Mouse (Mus musculus) frontal cortex, postnatal 10 days (tissue): ENCODE results near the gene Gm10037.
"Not testable (repeated sequence)": the region's sequence is repeated elsewhere in the genome, so short reads cannot be mapped to it uniquely, and the experiment has no call there.

Experiments used
- DNase-seq, 2 experiments: peaks; one replicate each; pipeline ENCODE4 v3.0.0; 2022; ENCODE audit warnings: low spot score in 2 of 2, mixed read lengths in 1 of 2

Gm10037 gene

GRCm38 (mm10) chr13:67830911-67831336, at the start of gene Gm10037:
TSS of gene Gm10037 (plus strand) at chr13:67831106.
- DNase-seq: peak; percentile 34 to 55

DNA sequence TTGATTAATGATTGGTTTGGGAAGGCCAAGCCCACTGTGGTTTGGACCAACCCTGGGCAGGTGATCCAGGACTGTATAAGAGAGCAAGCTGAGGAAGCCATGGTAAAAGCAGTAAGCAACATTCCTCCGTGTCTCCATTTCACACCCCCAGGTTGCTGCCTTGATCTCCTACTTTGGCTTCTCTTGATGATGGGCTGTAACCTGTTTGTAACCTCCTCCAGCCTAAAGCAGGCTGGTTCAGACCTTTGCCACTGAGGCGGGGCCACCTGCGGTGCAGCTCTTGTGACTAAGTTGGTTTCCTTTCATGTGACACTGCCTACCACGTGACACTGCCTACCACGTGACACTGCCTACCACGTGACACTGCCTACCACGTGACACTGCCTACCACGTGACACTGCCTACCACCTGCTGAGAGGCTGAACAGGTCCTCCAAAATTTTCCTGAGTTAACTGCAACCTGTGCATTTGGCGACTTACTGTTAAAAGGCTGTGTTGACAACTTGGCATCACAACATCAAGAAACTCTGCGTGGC, 38.9 kb upstream of the Gm10037 start:
- no peak for DNase-seq

GRCm38 (mm10) chr13:67798618-67799017, 32.3 kb upstream of the Gm10037 start:
- DNase-seq: no peak

GRCm38 (mm10) chr13:67799151-67799550, 31.8 kb upstream of the Gm10037 start:
- not testable (repeated sequence) for DNase-seq

DNA sequence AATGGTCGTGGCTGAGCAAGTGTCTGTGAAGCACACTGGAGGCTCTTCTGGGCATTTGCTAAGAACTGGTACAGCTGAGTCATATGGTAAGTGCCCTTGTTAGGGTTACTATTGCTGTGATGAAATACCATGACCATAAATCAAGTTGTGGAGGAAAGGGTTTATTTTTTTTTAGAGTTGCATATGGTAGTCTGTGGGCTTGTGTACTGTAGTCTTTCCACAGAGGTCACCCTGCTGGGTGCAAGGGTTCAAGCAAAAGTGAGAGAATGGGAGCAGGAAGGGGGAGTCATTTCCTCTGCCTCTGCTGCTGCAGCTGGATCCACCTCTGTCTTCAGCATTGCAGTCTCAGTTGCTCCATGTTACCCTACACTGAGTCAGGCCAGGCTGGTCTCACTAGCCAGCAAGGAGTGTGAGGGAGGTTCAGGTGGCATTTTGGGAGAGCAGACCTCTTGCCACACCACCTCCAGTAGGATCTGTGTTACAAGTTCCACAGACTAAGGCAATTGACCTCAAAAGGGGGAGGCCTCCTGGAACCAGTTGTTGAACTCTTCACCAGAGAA, 19.2 kb upstream of the Gm10037 start:
- DNase-seq: no peak

DNA sequence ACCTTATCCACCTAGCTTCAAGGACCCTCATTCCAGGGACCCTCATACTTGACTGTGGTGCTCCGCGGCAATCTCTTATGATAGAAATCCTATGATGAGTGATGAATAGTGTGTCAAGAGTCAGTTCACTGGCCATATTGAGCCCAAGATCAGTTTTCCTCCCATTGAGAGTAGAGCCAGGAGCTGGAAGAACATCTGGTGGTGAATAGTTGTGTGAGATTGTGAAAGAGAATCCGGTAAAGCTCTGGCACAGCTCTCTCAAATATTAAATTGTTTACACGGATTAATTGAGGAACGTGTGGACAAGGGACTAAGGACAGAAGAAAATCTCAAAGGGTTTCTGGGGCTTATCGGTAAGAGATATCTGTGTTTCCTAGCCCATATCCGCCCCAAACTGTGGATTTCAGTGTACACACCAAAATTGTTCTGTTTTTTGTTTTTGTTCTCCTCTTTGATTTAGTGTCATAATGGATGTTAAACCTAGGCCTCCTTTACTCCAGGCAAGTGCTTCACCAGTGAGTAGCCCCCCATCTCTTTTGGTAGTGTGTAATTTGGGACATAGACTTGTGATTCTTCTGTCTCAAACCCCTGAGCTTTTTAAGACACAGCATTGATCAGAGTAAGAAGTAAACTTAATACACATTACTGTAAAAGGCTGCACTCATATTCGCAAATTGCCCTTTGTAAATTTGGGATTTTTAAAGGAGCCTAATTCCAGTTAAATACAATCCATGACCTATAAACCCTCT, 17.8 kb upstream of the Gm10037 start:
- no peak for DNase-seq

DNA sequence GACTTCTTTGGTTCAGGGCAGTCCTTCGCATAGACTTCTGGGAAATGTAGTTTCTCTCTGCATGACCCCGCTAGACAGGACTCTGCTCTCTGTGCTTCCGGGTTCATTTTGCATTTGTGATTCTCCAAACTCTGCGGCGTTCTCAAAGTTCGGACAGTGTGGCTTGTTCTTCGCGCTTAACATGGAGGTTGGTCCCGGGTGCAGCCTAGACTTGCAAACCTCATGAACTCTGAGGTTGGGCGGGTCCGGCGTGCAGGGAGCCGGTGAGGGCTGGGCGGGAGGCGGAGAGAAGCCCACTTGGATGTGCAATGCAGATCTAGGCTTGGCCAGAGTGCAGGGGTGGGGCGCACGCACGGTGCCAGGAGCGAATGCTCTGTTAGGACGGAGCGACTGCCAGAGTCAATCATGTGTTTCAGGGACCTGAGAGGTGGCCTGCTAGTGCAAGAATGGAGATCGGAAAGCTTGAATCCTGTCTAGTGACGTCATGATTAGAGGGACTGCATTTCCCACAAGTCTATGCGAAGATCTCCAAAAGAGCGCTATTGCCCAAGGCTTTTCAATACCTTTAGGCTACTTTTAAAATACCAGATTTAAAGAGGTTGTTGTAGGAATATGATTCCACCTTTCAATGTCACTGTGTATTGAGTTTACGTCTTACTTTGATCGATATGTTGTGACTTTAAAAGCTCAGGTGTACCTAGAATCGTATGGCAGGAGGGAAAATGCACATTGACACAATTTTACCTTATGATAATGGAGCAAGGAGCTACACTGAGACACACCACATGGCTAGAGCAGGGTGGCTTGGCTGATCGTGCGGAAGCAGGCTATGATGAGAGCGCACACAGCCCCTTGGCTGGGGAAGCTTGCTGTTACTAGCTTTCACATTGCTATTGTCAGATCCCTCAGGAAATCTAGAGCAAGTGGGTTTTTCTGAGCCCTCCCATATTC, 16.9 kb upstream of the Gm10037 start, which contains the start of gene Zfp273:
TSS of gene Zfp273 (plus strand) at position 31 of the 951 bp plus-strand sequence.
- peak; percentile 54 to 70 for DNase-seq

DNA sequence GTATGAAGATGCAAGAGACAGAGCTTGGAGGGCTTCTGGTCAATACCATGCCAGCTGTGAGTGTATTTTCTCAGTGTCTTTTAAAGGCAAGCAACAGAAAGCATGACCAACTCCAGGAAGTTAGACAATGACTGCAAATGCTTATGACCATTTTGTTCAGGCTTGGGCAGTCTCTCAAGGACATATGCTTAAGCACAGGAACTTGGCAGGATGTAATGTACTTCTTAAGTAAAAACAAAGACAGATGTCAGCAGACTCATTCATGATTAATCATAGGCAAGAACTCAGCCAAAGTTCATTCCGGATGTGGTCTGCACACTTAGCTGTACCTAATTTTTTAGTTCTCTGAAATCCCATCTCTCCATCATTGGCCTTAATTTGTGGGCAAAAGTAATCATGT, 12.3 kb upstream of the Gm10037 start:
- no peak for DNase-seq

GRCm38 (mm10) chr13:67833137-67833536, 2.2 kb downstream of the Gm10037 start:
- not testable (repeated sequence) for DNase-seq

DNA sequence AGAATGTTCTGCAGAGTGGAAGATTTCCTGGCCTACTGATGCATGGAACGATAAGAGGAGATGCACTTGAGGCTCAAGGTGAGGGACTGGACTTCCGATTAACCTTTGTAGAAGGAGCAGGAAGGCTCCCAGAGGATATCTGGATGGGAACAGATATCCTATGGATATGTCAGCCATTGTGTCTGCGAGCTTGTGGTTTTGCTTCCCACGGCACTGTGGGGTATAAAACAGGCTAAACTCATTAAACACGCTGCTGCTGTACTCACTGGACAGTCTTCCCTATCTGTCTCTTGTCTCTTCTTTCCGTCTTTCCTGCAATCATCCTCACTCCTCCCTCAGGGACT, 12.8 kb downstream of the Gm10037 start:
- DNase-seq: no peak

DNA sequence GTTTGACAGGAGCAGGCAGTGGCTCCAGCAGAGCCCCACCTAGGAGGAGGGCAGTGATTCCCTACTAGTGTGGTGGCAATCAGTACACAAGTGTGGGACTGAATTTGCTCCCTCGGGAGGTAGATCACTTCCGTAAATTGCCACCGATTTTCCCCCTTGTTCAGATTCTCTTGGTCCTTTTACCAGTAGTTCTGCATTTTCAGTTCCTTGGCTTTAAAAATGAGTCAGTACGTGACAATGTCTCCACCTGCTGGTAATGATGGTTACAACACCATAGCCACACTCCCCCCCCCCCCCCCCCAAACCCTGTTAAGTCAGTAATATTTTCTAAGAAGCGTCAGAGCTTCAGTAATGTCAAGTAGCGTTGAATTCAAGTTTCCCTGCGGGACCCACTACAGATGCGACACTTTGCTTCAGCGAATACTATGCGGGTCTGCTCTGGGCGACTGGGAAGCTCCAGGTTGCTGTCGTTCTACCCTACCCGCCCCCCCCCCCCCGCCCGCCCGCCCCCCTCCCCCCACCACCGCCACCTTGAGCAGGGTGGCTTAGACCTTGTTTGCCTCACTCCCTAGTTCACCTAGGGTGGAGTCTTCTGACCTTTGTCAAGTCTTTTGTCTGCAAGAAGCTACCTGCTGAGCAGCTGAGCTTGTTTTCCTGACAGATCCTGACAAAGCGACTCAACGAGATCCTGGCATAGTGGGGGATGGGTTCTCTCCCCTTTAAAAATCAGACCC, 13.4 kb downstream of the Gm10037 start:
- DNase-seq: peak in 1 of 2 experiments; percentile 33

DNA sequence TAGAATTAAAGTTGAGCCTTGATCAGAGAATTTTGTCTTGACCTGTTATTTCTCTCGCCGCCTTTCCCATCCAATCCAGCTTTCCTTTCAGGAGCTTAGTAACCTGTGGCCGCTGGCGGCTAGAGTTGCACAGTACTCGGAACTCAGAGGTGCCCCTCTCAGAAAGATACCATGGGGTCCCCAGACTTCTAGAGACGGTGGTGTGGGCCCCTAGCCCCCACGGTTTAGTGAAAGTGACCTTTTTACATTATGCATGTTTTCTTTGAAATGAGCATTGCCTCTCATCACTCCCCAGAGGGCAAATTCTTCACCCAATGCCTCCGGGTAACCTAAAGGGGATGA, 13.9 kb downstream of the Gm10037 start:
- DNase-seq: peak in 1 of 2 experiments; percentile 6

DNA sequence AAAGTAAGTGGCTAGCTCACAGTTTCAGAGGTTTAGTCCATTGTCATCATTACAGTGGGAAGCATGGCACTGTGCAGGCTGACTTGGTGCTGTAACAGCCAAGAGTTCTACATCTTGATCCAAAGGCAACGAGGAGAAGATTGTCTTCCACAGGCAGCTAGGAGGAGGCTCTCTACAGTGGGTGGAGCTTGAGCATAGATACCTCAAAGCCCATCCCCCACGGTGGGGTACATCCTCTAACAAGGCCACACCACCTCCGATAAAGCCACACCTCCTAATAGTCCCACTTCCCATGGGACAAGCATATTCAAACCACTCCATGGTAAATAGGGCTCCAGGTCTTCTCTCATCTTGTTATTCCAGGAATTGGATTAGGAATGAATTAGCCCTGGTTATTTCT, 19.5 kb downstream of the Gm10037 start:
- no peak for DNase-seq

DNA sequence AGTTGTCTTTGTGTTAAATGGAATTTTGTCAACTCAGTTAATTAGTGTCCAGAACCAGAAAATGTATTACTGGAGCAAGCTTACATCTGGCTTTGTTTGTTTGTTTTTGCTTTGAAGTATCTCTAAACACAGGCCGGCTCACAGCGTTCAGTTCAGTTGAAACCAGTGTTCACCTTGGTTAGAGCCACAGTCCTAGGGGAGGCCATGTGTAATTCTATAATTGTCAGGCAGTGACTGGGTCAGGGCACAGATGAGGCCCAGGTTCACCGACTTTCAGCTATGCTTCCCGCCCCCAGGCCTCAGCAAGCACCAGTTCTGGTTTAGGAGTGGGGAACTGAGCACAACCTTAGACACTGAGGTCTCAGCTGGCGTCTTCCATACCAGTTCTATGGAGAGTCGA, 22.2 kb downstream of the Gm10037 start:
- DNase-seq: no peak

- no peak for DNase-seq
Measured at GRCm38 (mm10) chr13:67853983-67854382, 23.1 kb downstream of the Gm10037 start.

- DNase-seq: no peak
Measured at GRCm38 (mm10) chr13:67857317-67857716, 26.4 kb downstream of the Gm10037 start.

DNA sequence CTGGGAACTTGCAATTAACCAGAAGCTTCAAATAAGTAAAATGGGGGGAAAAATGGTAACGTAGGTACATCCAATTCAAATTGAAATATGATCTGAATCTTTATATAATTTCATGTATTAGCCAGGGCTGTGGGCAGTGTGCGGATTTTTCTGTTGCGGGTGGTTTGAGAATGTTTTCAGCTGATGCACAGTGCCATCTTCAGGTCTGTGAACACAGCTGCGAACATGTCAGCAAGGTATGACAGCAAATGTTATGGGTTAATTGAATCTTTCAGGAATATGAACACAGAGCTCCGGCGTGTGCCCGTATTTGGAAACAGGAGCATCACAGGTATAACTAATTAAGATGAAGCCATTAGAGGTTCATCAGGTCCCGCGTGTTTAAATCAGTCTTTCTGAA, 31.6 kb downstream of the Gm10037 start:
- no peak for DNase-seq

- DNase-seq: no peak
Measured at GRCm38 (mm10) chr13:67863026-67863425, 32.1 kb downstream of the Gm10037 start, which contains the start of gene BC048507. TSS of gene BC048507 (plus strand) at chr13:67863326.

DNA sequence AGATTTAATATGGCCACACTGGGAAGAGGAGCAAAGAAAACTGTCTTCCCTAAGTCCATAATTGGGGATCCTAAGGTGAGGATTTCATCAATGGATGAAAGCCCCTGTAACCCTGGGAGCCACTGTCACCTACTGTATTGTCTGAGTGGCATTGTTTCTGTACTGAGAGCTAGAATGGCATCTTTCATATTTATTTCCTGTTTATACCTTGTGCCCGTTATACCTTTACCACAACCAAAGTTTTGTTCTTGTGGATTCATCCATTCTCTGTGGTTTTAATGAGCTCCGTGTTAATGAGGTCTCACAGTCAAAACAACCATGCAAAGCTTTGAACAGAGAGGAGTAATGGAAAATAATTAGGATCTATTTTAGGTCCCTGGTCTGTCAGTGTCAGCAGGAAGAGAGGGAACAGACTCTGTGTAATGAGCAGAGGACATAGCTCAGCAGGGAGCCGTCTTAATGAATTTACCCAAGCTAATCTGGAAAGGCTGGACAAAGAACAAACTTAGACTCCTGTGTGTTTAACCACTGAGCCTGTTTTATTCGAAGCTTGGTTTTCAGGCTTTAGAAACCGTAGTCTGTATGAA, 34.0 kb downstream of the Gm10037 start:
- DNase-seq: no peak

DNA sequence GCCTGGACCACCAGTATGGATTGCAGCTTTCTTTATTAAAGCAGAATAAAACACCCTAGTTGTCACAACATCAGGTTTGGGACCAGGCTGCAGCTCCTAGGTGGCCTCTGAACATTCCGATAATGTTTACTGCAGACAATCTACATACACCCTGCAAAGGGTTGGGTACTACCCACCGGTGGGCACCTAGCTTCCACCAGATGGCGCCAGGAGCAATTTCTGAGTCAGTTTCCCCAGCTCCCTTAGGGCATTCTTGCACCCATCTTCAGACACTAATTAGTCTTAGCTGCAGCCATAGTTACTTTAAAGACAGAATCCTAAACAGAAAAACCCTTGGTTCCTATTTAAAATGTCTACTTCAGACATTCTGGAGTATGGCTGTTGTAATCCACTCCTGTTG, 37.0 kb downstream of the Gm10037 start:
- no peak for DNase-seq
